In the genomic region with DNA sequence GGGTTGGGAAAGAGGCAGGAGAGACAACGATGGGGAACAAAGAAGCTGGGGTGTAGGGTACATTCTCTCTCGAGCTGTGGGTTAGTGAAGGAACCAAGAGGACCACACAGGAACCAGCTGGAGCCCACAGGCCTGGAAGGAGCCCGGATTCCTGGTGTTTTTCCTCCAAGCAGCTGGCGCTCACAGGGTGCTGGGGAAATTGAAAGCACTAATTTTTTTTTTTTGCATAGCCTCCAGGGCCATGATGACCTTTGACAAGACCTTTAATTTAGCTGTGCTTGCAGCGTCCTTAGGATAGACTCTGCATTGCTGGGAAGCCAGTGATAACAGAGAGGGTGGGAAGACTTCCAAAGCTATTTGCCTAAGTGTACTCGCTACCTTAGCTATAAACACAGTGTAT, we compare ENCODE assay signal across 12 mouse cellular contexts. TPM values are rescaled to one million over a fixed set of nuclear protein-coding genes. Genes with fewer than 3 reads are reported as not detected.
DNase-seq lines count a peak whose midpoint lies in the region; ATAC-seq and TF ChIP-seq lines count a peak whose summit lies in the region.
"Had no signal": no experiment of that assay in that cellular context is flagged by ENCODE, and none has a peak within 500 bp of the region (broad histone marks: within the 10 kb centered on the region; RNA-seq: fewer than 3 reads in every experiment).

No protein-coding gene starts in this region.

- H3K27me3 ChIP-seq in liver, embryonic 12.5 days (replicated peaks) = peaks cover 14% of the 10 kb centered on the region
- H3K27me3 ChIP-seq: embryonic facial prominence, embryonic 12.5 days had no signal

- no peak overlapping the region for H3K4me2 ChIP-seq in liver, embryonic 12.5 days
- H3K4me2 ChIP-seq: embryonic facial prominence, embryonic 12.5 days had no signal

- H3K27ac ChIP-seq in ES-E14 (ENCODE audit: insufficient read depth, low read depth, low read length, poor library complexity, severe bottlenecking) = peak overlapping the region; percentile 99; the same call in 1 of the 2 replicates
- peak overlapping the region; percentile 87 for H3K27ac ChIP-seq in liver, embryonic 12.5 days
- H3K27ac ChIP-seq: embryonic facial prominence, embryonic 12.5 days had no signal

- in situ Hi-C loops in ES-E14 (cut with MboI; ENCODE audit: low sequenced_read_pairs in 2 of 2, unreplicated experiment in 2 of 2) = no loop called here

- ATAC-seq in liver, embryonic 12.5 days = no peak

- peaks cover 15 to 18% of the 10 kb centered on the region in 2 experiments; a peak in 3 of 4 replicates for H3K4me1 ChIP-seq in ES-E14 (ENCODE audit: control insufficient read depth in 2 of 2, insufficient read depth in 2 of 2, low read length in 2 of 2, poor library complexity in 1 of 2)
- H3K4me1 ChIP-seq in liver, embryonic 12.5 days = peaks cover 82% of the 10 kb centered on the region

- peak overlapping the region; percentile 15; the same call in 1 of the 2 replicates for H3K9ac ChIP-seq in ES-E14 (ENCODE audit: insufficient read depth, low read depth, low read length, poor library complexity, severe bottlenecking)
- H3K9ac ChIP-seq in liver, embryonic 12.5 days = peak overlapping the region; percentile 79; the same call in 1 of the 2 replicates
- H3K9ac ChIP-seq: embryonic facial prominence, embryonic 12.5 days had no signal

- DNase-seq in adrenal gland, adult (ENCODE audit: inconsistent age in 2 of 2, low spot score in 1 of 2) = peak; percentile 59 to 88
- no peak for DNase-seq in adrenal gland, postnatal 4 days (ENCODE audit: low spot score in 2 of 2)
- DNase-seq in kidney, adult 18-20 months = peak; percentile 39
- no peak for DNase-seq in kidney, adult 11 months
- no peak for DNase-seq in ES-E14 (ENCODE audit: low read depth, low spot score)
- DNase-seq in embryo, embryonic 9.5 days (ENCODE audit: extremely low spot score) = no peak
- no peak for DNase-seq in retina, embryonic 14.5 days (ENCODE audit: low spot score)
- DNase-seq: layer of hippocampus, adult 9-11 months; lung, adult 2 months; right cerebral cortex, postnatal 14 days had no signal

- no peaks in the 10 kb centered on the region for H3K9me3 ChIP-seq in ES-E14 (ENCODE audit: control insufficient read depth, insufficient read depth, low read depth, low read length)
- H3K9me3 ChIP-seq in liver, embryonic 12.5 days (replicated peaks) = no peaks in the 10 kb centered on the region
- H3K9me3 ChIP-seq: embryonic facial prominence, embryonic 12.5 days had no signal

- H3K4me3 ChIP-seq in ES-E14 (ENCODE audit: insufficient read depth in 1 of 2, low read depth in 1 of 2, low read length in 2 of 2, poor library complexity in 1 of 2, severe bottlenecking in 1 of 2) = no peak overlapping the region
- H3K4me3 ChIP-seq in liver, embryonic 12.5 days = no peak overlapping the region
- H3K4me3 ChIP-seq: embryonic facial prominence, embryonic 12.5 days had no signal

- 57% methylated on average over 6 of the region's 6 CpGs for WGBS in liver, embryonic 12.5 days (ENCODE audit: insufficient replicate concordance)

- no peaks in the 10 kb centered on the region for H3K36me3 ChIP-seq in ES-E14 (ENCODE audit: control insufficient read depth, insufficient read depth, low read length, poor library complexity, severe bottlenecking)
- no peaks in the 10 kb centered on the region for H3K36me3 ChIP-seq in liver, embryonic 12.5 days
- H3K36me3 ChIP-seq: embryonic facial prominence, embryonic 12.5 days had no signal

TF ChIP-seq in ES-E14, 5 proteins besides CTCF, POLR2A, EP300 and RAD21:
- no peak for TF ChIP-seq ZNF384 (IDR thresholded peaks at IDR 0.05; ENCODE audit: low read depth, low read length)
- TF ChIP-seq ZC3H11A (IDR thresholded peaks at IDR 0.05; ENCODE audit: borderline replicate concordance, low read depth, low read length) = no peak
- TF ChIP-seq HCFC1 (IDR thresholded peaks at IDR 0.05; ENCODE audit: borderline replicate concordance, insufficient read depth, low read length) = no peak
- TF ChIP-seq CHD2 (IDR thresholded peaks at IDR 0.05; ENCODE audit: low read depth, low read length) = no peak
- TF ChIP-seq MAFK (IDR thresholded peaks at IDR 0.05; ENCODE audit: insufficient read depth, low read depth, low read length) = no peak

RNA-seq across cellular contexts. Expression of gene Sema4b, which starts 1.7 kb away (rescaled TPM):
- total RNA-seq in adrenal gland, postnatal 4 days (2021) = 10 to 100 TPM; 62.1 to 66.9 TPM
- 50.1 and 106 TPM in 2 replicates for total RNA-seq in ES-E14 (2012; rRNA removed)
- polyA plus RNA-seq in liver, embryonic 12.5 days (2016; fragmentation: Nextera tagmentation; extraction: Ambion mirVana) = 16.9 and 17.9 TPM in 2 replicates

RNA-seq across cellular contexts. Expression of gene Cib1, which starts 47.6 kb away (rescaled TPM):
- 10 to 100 TPM; 50.5 to 52.1 TPM for total RNA-seq in adrenal gland, postnatal 4 days (2021)
- 52.6 and 59.7 TPM in 2 replicates for total RNA-seq in ES-E14 (2012; rRNA removed)
- 97.5 and 99.2 TPM in 2 replicates for polyA plus RNA-seq in liver, embryonic 12.5 days (2016; fragmentation: Nextera tagmentation; extraction: Ambion mirVana)

RNA-seq across cellular contexts. Expression of gene Gdpgp1, which starts 47.7 kb away (rescaled TPM):
- total RNA-seq in adrenal gland, postnatal 4 days (2021) = 1 to 10 TPM; 5.0 to 5.1 TPM
- 4.4 and 4.5 TPM in 2 replicates for total RNA-seq in ES-E14 (2012; rRNA removed)
- 3.9 and 4.4 TPM in 2 replicates for polyA plus RNA-seq in liver, embryonic 12.5 days (2016; fragmentation: Nextera tagmentation; extraction: Ambion mirVana)

Comparison
In these comparisons a context has a peak if more than half of its experiments do, and no peak if none do; other contexts are left out.
1. DNase-seq: peak in adrenal gland, adult (2 of 2) and kidney, adult 18-20 months (single experiment); none in adrenal gland, postnatal 4 days (0 of 2), kidney, adult 11 months (single experiment), ES-E14 (single experiment), embryo, embryonic 9.5 days (single experiment) and retina, embryonic 14.5 days (single experiment).